Mouse (Mus musculus) heart, postnatal 0 days (tissue): Measurements from ENCODE around the gene Stk4.

ENCODE experiments used
- CTCF ChIP-seq: IDR thresholded peaks from 2 replicates; pipeline ENCODE4 v1.5.1; 2016; ENCODE audit warnings: antibody characterized with exemption, control low read depth, low read depth
- EP300 ChIP-seq: IDR thresholded peaks from 2 replicates; pipeline ENCODE4 v1.6.1; 2016; ENCODE audit warnings: antibody characterized with exemption, low read depth

- TF ChIP-seq CTCF = no peak
- TF ChIP-seq EP300 = no peak
Measured at GRCm38 (mm10) chr2:164152341-164152740, 82.2 kb downstream of the Stk4 start.
